Mouse (Mus musculus) cerebellum, adult 8-10 months (tissue): ENCODE data around the gene Ptpn11.

Experiments used
- DNase-seq: peaks from one replicate; pipeline ENCODE4 v3.0.0; 2022

Gene Ptpn11

GRCm38 (mm10) chr5:121122577-121122976 lies 68.6 kb downstream of the Ptpn11 start:
- no peak for DNase-seq

- DNase-seq = no peak
These were observed 69.2 kb downstream of the Ptpn11 start for GRCm38 (mm10) chr5:121122036-121122435.

DNA sequence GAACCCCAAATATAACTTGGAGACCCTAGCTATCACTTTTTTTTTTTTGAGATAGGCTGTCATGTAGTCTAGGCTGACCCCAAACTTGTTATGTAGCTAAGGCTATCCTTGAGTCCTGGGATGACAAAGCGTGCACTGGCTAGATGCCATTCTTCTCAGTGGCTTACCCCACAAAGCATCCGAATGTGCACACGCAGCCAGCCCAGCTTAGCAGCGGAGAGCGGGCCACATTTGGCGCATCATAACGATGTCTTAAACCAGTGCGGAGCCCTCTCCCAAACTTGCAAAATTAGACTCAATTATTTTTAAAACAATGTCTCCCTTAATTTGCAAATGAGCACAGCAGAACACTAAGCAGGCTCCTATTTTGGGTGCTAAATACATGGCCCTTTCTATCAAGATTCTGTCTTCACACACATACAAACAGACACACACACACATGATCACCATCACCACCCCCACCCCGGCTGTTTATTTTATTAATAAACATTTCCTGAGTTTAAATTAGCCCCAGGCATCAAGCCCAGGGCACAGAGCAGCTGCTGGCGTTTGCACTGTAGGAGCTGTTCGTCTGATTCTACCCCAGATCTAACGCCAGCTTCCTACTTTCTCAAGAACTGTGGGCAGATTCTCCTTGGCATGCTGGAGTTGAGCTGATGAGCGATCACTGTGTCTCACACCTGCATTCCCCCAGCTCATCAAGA lies 71.7 kb downstream of the Ptpn11 start:
- DNase-seq = no peak

DNA sequence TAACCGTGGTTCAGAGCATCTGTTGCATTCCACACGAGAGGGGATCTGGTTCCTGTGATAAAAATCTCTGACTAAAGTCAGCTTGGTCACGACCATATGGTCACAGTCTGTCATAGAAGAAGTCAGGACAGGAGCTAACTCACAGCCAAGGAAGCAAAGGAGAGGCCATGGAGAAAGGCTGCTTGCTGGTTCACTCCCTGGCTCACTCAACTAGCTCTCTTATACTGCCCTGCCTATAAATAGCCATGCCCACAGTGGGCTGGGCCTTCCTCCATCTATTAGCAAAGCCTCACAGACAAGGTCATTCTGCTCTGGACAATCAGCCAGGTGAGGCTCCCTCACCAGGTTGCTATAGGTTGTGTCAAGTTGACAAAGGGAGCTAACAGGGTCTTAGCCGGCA lies 72.9 kb downstream of the Ptpn11 start:
- DNase-seq = peak; percentile 48

GRCm38 (mm10) chr5:121116941-121117340 lies 74.3 kb downstream of the Ptpn11 start:
- DNase-seq = no peak

DNA sequence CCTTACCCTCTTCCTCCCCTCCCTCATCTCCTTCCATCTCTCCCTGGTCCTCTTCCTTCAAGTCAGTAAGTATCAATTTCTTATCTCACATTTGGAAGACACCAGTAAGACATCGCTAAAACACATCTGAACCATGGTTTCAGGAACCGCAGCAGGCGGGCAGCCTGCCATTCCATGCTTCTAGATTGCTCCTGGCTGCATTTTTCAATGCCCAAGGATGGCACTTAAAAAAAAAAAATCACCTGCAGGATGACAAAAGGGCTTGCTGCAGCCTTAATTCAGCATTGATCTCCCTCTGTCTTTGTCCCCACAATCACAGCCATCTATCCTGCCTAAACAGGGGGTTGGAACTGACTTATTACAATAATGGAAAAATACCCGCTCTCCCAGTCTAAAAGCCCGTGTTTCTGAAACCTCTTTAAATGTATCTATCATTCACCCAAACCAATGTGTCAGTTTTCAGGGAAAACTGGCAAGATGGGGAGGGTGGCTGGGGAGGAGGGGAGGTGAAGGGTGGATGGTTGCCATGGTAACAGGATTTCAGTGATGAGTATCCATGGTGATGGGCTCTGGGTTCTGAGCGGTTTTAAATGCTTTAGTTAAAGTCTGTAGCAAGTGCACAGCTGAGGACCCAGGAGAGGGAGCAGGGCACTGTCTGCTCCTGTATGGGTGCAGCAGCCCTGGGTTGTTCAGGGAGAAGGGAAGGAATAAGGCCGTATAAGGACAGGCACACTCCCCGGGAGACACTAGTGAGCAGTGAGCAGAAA lies 75.6 kb downstream of the Ptpn11 start:
- no peak for DNase-seq

- no peak for DNase-seq
These were observed 77.0 kb downstream of the Ptpn11 start for GRCm38 (mm10) chr5:121114151-121114550.

DNA sequence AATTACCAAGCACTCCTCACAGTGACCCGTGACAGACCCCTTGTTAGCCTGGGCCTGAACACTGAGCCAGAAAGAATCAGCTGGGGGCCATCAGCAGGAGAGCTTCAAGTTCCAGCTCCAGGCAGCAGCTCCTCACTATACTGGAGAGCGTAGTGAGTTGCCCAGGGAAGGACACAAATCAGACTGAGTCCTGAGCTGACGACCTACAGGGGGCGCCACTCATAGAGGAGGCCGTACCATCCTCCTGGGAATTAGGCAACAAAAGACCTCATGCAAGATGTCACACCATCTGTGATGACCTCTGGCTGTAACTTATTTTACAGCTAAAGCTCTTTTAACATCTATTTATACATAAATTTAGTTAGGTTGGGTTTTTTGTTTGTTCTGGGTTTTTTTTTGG lies 78.8 kb downstream of the Ptpn11 start:
- no peak for DNase-seq

GRCm38 (mm10) chr5:121111106-121111915 lies 79.9 kb downstream of the Ptpn11 start:
- no peak for DNase-seq

DNA sequence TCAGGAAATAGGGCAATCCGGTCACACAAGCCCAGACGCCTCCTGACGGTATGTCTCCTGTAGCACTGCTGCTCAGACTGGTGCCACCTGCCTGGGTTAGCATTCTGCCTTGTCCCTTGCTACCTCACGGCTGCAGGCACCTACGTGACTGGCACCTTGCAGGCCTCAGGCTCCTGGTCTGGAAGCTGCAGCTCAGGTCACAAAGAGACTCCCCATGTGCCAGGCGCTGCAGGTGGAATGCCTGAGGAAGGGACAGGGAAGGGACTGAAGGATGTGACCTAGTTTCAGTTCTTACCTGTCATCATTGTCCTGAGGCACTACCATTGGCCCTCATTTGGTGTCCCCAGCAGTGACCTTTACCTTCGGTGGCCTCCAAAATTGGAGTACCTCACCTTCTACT lies 82.0 kb downstream of the Ptpn11 start:
- no peak for DNase-seq

- DNase-seq = no peak
These were observed 84.3 kb downstream of the Ptpn11 start for GRCm38 (mm10) chr5:121106913-121107312.

- peak; percentile 81 for DNase-seq
These were observed 90.2 kb downstream of the Ptpn11 start for GRCm38 (mm10) chr5:121100886-121101580.

DNA sequence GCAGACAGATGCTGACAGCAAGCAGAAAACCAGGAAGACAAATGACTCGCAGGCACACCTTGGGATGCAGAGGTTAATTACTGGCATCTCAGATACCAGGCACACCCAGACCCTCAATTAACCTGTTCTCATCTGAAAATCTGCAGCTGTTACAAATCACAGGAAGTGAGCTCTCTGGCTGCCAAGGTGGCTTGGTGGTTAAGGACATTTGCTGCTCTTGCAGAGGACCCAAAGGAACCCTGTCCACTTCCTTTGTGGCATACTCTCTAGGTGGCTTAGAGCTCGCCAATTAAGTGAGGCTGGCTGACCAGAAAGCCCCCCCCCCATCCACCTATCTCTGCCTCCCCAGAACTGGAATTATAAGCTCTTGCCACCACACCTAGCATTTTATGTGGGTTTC lies 91.1 kb downstream of the Ptpn11 start:
- no peak for DNase-seq

GRCm38 (mm10) chr5:121097970-121098369 lies 93.2 kb downstream of the Ptpn11 start:
- no peak for DNase-seq

DNA sequence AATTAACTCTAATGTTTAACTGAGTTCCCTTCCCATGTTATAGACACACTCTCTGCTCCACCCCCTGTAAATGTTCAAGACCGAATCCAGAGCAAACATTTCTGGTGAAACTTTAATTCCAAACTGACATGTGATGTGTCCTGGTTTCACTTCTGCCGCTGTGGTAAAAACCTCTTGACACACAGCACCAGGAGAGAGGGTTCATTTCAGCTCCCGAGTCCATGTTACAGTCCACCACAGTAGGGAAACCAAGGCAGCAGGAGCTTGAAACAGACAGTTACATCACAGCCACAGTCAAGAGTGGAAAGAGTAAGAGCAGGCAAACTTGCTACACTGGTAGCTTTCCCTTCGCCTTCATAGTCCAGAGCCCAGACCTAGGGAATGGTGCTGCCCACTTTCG lies 94.5 kb downstream of the Ptpn11 start:
- DNase-seq = no peak

DNA sequence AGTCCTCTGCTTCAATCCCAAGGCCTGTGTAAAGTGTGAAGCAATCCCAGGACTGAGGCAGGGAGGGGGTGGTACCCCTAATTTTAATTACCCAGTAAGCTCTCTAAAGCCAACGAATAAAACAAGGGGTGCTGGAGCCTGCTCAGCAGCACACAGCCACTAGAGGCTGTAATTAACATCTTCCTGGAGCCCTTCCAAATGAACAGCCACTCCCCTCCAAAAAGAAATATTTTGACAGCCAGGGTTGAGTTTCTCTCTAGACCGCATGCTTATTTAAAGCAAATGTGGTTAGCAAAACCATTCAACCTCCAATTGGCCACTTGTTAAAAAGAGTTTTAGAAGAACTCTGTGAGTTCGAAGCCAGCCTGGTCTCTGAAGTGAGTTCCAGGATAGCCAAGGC lies 97.9 kb downstream of the Ptpn11 start:
- DNase-seq = no peak

GRCm38 (mm10) chr5:121089660-121090059 lies 101.5 kb downstream of the Ptpn11 start:
- peak; percentile 91 for DNase-seq

GRCm38 (mm10) chr5:121087733-121088132 lies 103.5 kb downstream of the Ptpn11 start:
- no peak for DNase-seq

DNA sequence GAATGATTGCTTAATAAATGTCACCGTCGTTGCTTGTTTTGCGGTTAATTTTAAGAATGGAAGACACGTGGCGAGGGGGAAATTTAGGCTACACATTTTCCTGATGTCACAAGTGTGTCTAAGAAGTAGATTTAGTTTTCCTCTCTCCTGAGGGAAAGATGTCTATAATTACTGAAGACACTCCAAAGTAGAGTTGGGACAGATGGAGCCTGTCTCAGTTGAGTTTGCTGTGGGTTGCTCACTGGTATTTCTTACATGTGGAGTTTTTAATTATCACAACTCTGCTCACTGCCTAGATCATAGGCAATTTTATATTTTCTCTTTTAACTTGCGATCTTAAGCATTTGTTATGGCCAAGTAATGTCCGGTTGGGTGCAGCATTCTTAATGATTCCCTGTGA lies 108.6 kb downstream of the Ptpn11 start:
- DNase-seq = no peak

DNA sequence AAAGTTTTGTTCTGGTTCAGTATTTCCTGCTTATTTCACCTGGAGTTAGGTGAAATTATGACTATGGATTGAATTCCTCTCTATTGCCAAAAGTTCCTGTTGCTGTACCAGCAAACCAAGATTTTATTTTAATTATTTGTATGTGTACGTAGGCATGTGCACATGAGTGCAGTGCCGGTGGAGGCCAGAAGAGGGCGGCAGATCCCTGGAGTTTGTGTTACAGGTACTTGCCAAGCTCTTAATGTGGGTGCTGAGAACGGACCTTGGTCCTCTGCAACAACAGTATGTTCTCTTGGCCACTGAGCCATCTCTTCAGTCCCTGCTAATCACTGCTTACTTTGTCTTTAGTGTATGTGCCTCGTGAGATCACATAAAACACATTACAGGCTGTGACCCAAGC lies 109.4 kb downstream of the Ptpn11 start:
- no peak for DNase-seq
